Mouse (Mus musculus): ENCODE measurements around the gene Gal3st1.
"Not testable (repeated sequence)": the region's sequence is repeated elsewhere in the genome, so short reads cannot be mapped to it uniquely, and the experiment has no call there.

The Gal3st1 gene

GRCm38 (mm10) chr11:3983291-3983862, at the start of gene Gal3st1:
Gal3st1 (plus strand) TSS chr11:3983636.
- DNase-seq (ENCODE audit: low spot score) = no peak

GRCm38 (mm10) chr11:3933756-3934285, 49.6 kb upstream of the Gal3st1 start:
- no peak for DNase-seq (ENCODE audit: low spot score)

- no peak for DNase-seq (ENCODE audit: low spot score)
Measured at GRCm38 (mm10) chr11:3935135-3935534, 48.3 kb upstream of the Gal3st1 start.

- no peak for DNase-seq (ENCODE audit: low spot score)
Measured at GRCm38 (mm10) chr11:3936318-3936717, 47.1 kb upstream of the Gal3st1 start.

DNA sequence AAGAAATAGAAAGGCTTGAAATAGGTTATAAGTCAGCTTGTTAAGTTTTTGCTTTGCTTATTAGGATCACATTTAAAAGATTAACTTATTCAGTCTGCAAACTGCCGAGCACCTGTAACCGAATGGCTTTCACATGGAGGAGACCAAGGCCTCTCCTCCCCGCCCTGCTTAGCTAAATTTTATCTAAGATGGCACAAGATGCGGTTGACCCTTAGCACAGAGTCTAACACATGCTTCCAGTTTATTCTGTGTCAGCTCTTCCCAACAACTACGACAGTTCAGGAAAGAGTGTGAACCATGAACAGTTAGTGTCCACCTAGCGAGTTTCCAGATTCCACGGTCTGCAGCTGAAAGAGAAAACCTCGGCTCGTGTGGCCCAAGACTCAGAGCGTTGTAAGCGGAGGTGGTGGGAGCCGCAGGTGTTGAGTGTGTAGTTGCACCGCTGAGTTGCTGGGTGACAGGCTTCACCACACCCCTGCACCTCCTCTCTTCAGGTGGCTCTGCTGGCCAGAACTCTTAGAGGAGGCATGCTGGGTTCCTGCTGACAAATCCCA, 46.0 kb upstream of the Gal3st1 start:
- DNase-seq (ENCODE audit: low spot score) = no peak

DNA sequence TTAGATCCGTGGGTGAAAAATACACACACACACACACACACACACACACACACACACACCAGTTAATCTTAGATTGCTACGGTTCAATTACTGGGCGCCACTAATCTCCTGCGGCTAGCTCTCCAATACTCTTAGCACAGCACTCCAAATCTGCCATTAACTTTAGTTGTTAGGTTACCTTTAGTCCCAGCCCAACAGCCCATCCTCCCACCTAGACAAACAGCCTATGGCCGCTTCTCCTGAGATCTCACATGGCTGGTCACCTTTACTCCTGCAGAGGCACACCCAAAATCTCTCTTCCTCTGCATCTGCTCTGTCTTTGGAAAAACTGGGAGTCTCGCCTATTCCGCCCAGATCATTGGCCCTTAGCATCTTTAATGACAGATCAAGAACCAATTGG, 42.1 kb upstream of the Gal3st1 start:
- DNase-seq (ENCODE audit: low spot score) = no peak

DNA sequence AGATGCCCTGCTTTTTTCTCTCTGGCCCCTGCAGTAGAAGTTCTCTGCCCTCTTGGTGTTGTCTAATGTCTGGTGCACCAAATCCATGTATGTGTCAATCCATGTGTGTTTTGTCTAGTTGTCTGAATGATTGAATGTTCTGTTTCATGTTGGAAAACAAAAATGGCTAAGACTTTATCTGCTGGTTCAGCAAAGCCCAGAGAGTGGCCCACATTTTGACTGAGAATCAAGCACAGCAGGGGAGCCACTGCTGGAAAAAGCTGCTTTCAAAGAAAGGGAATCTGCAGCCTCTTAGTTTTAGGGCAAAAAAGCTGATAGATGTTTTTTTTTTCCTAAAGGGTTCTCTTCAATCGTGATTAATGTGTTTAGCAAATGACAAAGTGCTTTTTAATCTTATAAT, 37.0 kb upstream of the Gal3st1 start:
- DNase-seq (ENCODE audit: low spot score) = no peak

DNA sequence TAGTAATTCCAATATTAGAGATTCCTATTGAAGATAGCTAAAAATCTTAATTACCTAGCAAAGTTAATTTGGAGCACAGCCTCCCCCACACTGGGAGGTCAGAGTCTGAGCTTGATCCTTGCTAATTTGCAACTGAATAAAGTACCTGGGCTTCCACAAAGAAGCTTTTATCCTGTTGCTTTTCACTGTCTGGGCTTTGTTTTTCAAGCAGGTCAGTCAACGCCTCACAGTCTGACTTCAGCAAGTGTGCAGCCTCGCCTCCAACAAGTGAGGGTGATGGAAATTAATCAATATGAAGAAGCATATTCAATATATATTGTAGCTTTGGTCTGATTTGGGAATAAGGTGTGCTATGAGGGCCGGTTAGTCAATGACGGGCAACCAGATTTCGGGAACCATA, 28.6 kb upstream of the Gal3st1 start:
- not testable (repeated sequence) for DNase-seq (ENCODE audit: low spot score)

- not testable (repeated sequence) for DNase-seq (ENCODE audit: low spot score)
Measured at GRCm38 (mm10) chr11:3955371-3955770, 28.1 kb upstream of the Gal3st1 start.

DNA sequence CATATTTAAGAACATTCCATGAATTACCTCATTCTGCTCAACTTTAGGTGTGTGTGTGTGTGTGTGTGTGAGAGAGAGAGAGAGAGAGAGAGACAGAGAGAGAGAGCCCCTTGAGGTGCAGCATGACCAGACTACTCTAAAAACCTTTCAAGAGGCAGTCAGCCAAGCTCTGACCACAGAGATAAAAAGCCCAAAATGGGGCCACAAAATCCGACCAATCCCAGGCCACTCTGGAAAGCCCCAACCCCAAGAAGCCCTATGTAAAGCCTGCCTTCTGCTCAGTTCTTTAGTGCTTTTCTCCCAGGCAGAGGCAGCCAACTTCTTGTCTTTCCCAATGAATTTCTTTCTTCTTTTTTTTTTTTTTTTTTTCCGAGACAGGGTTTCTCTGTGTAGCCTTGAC, 22.5 kb upstream of the Gal3st1 start:
- DNase-seq (ENCODE audit: low spot score) = no peak

GRCm38 (mm10) chr11:3961761-3962160, 21.7 kb upstream of the Gal3st1 start:
- DNase-seq (ENCODE audit: low spot score) = no peak

DNA sequence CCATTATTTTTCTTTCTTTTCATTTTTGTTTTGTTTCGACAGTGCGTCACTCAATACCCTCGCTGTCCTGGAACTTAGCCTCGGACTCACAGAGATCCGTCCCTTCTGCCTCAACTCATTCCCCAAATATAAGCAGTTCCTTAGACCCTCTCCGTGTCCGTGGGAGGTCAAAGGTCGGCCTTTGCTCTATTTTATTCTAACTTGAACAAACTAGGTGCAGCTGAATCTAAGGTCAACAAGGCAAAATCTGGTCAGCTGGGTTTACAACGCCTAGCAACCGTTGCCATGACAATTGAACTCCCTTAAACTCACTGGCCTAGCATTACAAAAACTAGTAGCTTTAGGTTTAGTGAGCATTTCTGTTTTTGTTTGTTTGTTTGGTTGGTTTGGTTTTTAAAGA, 20.3 kb upstream of the Gal3st1 start:
- DNase-seq (ENCODE audit: low spot score) = peak; percentile 67

DNA sequence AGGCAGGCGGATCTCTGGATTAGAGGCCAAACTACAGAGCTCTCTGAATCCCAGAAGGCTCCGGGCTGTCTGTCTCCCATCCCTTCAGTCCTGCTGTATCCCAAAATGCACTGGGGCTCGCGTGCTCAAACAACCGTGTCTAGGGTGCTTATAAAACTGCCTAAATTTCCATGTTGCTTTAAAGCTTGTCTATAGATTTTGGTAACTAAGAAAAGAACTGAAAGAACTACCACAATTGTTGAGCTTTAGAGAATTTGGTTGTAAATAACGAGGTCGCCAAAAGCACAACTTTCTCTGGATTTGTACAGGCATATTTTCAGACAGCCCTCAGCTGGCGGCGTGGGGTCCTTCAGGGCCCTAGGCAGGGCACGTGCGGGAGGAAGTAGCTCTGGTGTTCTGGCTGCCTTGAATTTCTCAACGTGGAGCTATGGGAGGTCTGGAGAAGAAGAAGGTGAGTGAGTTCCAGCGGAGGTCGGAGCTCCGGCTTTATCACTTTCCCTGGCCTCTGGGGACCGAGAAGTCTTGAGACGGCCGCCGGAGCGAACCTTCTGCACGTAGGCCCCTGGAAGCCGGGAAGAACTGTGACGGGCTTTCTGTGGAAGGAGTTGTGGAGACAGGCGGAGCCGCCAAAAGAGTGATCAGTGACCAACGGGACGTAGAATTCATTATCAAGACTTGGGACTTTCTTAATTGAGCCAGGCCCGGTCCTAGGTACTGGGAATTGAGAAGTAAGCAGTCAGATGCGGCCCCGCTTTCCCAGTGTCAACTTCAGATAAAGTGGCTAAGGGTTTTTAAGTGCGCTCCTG, 19.6 kb upstream of the Gal3st1 start, which contains the start of gene Pes1:
TSS of gene Pes1 (plus strand) at position 366 of the 806 bp plus-strand sequence.
- peak; percentile 87 for DNase-seq (ENCODE audit: low spot score)

- no peak for DNase-seq (ENCODE audit: low spot score)
Measured at GRCm38 (mm10) chr11:3964416-3965172, 18.8 kb upstream of the Gal3st1 start.

DNA sequence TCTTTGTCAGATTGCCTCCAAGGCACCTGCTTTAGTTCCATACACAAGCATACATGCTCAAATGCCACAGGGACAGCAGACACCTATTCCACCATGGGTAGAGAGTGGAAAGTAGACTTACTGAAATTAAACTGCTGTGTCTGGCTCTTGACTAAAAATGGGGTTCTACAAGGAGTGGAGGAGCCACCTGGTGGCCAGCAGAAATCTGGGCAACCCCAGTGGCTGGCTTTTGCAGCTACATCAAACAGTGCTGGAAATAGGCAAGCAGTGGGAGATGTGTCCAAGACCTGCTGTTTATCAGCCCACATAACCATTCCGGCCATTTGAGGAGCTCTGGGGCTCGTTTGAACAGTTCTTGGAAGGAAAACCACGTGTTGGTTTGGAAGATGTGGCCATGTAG, 13.6 kb upstream of the Gal3st1 start:
- DNase-seq (ENCODE audit: low spot score) = no peak

GRCm38 (mm10) chr11:3970361-3970760, 13.1 kb upstream of the Gal3st1 start:
- DNase-seq (ENCODE audit: low spot score) = no peak

DNA sequence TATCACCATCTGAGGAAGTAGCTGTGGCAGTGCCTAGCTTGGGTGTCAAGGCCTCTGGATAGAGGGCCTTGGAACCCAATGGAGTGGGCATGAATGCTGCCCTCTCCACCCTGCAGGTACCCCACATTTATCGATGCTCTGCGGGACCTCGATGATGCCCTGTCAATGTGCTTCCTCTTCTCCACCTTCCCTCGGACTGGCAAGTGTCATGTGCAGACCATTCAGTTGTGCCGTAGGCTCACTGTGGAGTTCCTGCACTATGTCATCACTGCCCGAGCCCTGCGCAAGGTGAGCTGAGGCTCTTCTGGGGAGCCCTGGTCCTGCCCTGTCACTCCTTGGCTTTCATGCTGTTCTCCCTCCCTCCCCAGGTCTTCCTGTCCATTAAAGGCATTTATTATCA, 10.4 kb upstream of the Gal3st1 start:
- no peak for DNase-seq (ENCODE audit: low spot score)

DNA sequence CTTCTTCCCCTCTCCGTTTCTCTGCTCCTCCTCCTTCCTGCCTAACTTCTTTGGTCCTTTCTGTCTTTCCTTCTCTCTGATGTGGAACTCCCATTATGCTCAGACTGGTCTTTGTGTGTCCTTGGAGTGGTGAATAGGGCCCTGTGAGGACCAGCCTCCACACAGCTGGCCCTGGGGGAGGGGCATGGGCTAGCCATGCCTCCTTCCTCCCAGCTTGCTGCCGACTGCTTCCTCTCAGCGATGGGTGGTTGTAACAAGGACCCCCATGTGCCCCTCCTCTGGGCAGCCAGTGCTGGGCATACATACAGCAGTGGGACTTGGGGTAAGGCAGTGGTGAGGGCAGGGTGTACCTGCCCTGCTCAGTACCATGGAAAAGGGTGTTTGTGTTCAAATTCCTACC, 9.1 kb upstream of the Gal3st1 start:
- no peak for DNase-seq (ENCODE audit: low spot score)

DNA sequence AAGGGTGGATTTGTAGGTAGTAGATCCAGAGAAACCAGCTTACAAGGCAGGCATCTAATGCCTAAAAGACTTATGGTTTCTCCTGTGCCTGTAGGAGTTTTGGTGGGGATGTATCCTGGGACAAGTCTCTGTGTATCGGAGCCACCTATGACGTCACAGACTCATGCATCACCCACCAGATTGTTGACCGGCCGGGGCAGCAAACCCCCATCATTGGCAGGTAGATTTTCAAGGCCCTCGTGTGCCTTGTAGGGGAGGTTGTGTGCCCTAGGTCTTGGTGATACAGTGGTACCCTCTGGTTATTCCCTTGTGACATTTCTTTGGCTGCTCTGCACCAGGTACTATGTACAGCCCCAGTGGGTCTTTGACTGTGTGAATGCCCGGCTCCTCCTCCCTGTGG, 6.8 kb upstream of the Gal3st1 start, which contains the start of gene 4930556J24Rik:
TSS of gene 4930556J24Rik (minus strand) at position 101 of the 400 bp plus-strand sequence.
- DNase-seq (ENCODE audit: low spot score) = no peak

- DNase-seq (ENCODE audit: low spot score) = no peak
Measured at GRCm38 (mm10) chr11:3978421-3978820, 5.0 kb upstream of the Gal3st1 start.

- DNase-seq (ENCODE audit: low spot score) = no peak
Measured at GRCm38 (mm10) chr11:3981536-3981935, 1.9 kb upstream of the Gal3st1 start.

Data from testis, postnatal 14 days (tissue).